Mouse (Mus musculus) adrenal gland (tissue): ENCODE measurements around the gene Tspear.

ENCODE experiments used
- intact Hi-C: fragments of 180-260 bp; cut with DNase I; formaldehyde crosslinking; loops from one replicate; pipeline ENCODE4 v1.15.1; 2025
- microRNA-seq, 2 experiments: library from miRNA; unstranded; fragments of <30 nt; microRNA quantifications; one replicate each; pipeline ENCODE4; 2019

The Tspear gene

GRCm38 (mm10) chr10:77927375-77927774 lies 241.0 kb downstream of the Tspear start:
- intact Hi-C loops: no loop called here

Small RNA genes within 50 kb of the gene (microRNA-seq; reads per million reads assigned to microRNA genes)
- 3.2 to 3.6 reads per million in 2 experiments for gene Mir1930
